Mouse (Mus musculus): Measurements from ENCODE around the gene Got1.

- no peak for TF ChIP-seq CTCF (IDR thresholded peaks at IDR 0.05)
- TF ChIP-seq EP300 (IDR thresholded peaks at IDR 0.05) = no peak
These were observed 21.8 kb downstream of the Got1 start for GRCm38 (mm10) chr19:43502630-43503029.

All from lung, postnatal 0 days (tissue).